Mouse (Mus musculus): ENCODE results near the gene Wfdc1. TPM values are rescaled to one million over a fixed set of nuclear protein-coding genes. Genes with fewer than 3 reads are reported as not detected.

The Wfdc1 gene
- polyA plus RNA-seq, 1 experiment: not detected

DNA sequence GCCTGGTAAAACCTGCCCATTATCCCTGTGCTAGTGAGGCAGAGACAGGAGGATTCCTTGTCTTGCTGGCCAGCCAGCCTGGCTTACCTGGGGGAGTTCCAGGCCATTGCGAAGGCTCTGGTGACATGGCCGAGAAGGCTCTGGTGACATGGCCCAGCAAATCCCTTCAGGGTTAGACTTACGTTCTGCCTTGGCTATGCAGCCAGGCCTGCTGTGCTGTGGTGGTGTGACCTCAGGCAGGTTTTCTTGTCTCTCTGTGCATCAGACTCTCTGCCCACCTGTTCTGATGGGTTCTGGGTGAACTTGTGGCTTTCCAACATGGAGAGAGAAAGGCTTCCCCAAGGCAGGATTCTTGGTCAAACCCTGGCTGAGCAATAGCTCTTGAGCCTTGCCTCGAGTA is 28.8 kb upstream of the Wfdc1 start:
- TF ChIP-seq CTCF (IDR thresholded peaks at IDR 0.05; ENCODE audit: borderline replicate concordance, insufficient read depth, low read length): no peak
- TF ChIP-seq POLR2A (IDR thresholded peaks at IDR 0.05; ENCODE audit: low read depth, low read length): no peak
- H3K27ac ChIP-seq (ENCODE audit: insufficient read depth, low read length): no peak overlapping the region
- no peaks in the 10 kb centered on the region for H3K4me1 ChIP-seq (ENCODE audit: control insufficient read depth, insufficient read depth, low read length)
- H3K4me3 ChIP-seq (ENCODE audit: insufficient read depth, low read length): no peak overlapping the region

DNA sequence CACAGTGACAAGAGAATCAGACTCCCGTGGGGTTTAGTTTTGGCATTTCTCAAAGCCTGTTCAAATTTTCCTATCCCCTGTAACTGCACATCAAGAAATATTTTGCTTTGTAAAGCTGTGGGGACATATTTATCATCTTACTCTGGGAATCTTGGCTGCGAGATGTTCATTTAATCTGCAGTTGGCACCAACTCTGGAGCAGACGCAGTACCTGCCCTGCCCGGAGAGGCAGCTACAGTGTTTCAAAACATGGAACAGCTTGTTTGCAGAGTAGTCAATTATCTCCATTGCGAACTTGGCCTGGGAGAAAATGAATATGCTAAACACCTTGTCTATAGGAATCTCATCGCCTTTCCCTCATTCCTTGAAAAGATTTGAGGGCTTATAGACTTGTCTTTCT is 27.9 kb upstream of the Wfdc1 start:
- H3K4me1 ChIP-seq (ENCODE audit: control insufficient read depth, insufficient read depth, low read length): no peaks in the 10 kb centered on the region
- H3K27ac ChIP-seq (ENCODE audit: insufficient read depth, low read length): no peak overlapping the region
- TF ChIP-seq POLR2A (IDR thresholded peaks at IDR 0.05; ENCODE audit: low read depth, low read length) (no peak), CTCF (IDR thresholded peaks at IDR 0.05; ENCODE audit: borderline replicate concordance, insufficient read depth, low read length) (no peak)
- no peak overlapping the region for H3K4me3 ChIP-seq (ENCODE audit: insufficient read depth, low read length)

DNA sequence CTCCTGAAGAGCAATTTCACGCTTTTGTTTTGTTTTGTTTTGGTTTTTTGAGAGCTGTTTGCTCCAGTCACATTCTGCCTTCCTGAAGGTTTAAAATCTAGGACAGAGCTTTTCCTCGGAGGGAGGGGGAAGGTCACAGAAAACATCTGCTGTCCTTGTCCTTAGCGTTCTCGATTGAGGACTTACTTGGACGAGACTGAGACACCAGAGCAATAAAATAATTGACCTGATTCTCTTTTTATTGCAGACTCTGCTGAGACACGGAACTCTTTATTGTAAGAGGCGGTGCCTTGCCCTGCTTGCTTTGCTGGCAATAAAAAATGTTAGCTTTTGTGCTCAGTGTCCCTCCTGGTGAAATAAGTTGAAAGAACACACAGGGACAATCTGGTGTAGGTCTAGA is 26.4 kb upstream of the Wfdc1 start:
- Histone ChIP-seq H3K4me3 (ENCODE audit: insufficient read depth, low read length) (no peak overlapping the region), H3K27ac (ENCODE audit: insufficient read depth, low read length) (no peak overlapping the region), H3K4me1 (ENCODE audit: control insufficient read depth, insufficient read depth, low read length) (no peaks in the 10 kb centered on the region)
- TF ChIP-seq CTCF (IDR thresholded peaks at IDR 0.05; ENCODE audit: borderline replicate concordance, insufficient read depth, low read length) (no peak), POLR2A (IDR thresholded peaks at IDR 0.05; ENCODE audit: low read depth, low read length) (no peak)

DNA sequence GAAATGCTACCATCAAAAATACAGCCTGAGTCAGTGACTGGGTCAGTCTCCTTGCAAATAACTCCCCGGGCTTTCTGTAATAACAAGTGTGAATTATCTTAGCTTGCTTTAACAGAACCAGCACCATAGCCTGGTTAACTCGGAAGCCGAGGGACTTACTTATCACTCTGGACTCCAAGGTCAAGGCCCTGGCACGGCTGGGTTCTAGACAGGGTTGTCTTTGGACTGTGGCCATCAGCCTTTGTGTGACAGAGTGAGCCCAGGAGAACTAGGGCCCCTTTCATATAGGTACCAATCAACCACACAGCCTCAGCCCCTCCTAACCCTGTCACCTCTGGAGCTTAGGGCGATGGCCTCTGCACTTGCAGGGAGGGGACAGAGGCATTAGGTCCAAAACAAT is 25.1 kb upstream of the Wfdc1 start:
- TF ChIP-seq POLR2A (IDR thresholded peaks at IDR 0.05; ENCODE audit: low read depth, low read length) (no peak), CTCF (IDR thresholded peaks at IDR 0.05; ENCODE audit: borderline replicate concordance, insufficient read depth, low read length) (no peak)
- Histone ChIP-seq H3K4me3 (ENCODE audit: insufficient read depth, low read length) (no peak overlapping the region), H3K4me1 (ENCODE audit: control insufficient read depth, insufficient read depth, low read length) (no peaks in the 10 kb centered on the region), H3K27ac (ENCODE audit: insufficient read depth, low read length) (no peak overlapping the region)

DNA sequence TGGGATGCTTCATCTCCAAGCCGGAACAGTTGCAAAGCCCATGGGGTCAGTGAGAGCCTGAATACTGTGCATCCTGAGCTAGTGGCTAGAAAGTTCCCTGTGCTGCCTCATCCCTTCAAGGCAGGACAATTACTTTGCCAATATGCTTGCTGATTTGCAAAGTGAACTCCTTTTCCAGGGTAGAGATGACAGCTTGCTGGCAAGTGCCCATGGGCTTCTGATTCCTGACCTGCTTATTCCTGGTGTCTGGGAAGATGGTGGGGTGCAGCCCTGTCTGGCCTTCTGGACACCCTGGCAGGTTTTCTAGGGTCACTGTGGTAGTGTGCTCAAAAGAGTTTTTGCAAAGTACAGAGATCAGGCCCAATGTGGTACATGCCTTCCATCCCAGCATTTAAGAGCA is 23.2 kb upstream of the Wfdc1 start:
- Histone ChIP-seq H3K4me1 (ENCODE audit: control insufficient read depth, insufficient read depth, low read length) (no peaks in the 10 kb centered on the region), H3K4me3 (ENCODE audit: insufficient read depth, low read length) (no peak overlapping the region), H3K27ac (ENCODE audit: insufficient read depth, low read length) (no peak overlapping the region)
- TF ChIP-seq CTCF (IDR thresholded peaks at IDR 0.05; ENCODE audit: borderline replicate concordance, insufficient read depth, low read length) (no peak), POLR2A (IDR thresholded peaks at IDR 0.05; ENCODE audit: low read depth, low read length) (no peak)

DNA sequence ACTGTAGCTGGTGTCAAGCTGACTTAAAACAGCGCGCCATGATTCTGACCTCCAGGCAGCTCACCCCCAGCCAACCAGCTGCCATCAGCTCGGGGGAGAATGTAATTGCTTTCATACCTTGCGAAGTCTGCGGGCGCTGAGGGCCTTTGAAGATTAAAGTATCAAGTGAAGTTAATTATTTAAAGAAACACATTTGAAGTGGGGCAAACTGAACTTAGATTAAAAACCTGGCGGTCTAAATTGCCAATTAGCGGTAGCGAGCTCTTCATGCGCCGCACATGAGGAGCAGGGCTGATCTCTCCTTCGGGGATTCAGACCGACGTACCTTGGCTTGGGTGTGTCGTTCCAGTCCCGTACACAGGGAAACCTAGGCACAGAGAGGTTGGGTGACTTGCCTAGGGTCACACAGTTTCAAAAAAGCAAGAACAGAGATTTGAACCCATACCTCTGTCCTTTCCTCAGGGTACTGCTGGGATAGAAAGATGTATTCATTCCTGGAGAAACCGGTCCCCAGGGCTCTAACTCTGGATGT is 21.7 kb upstream of the Wfdc1 start:
- H3K4me1 ChIP-seq (ENCODE audit: control insufficient read depth, insufficient read depth, low read length): no peaks in the 10 kb centered on the region
- H3K4me3 ChIP-seq (ENCODE audit: insufficient read depth, low read length): no peak overlapping the region
- H3K27ac ChIP-seq (ENCODE audit: insufficient read depth, low read length): no peak overlapping the region
- TF ChIP-seq POLR2A (IDR thresholded peaks at IDR 0.05; ENCODE audit: low read depth, low read length): no peak
- TF ChIP-seq CTCF (IDR thresholded peaks at IDR 0.05; ENCODE audit: borderline replicate concordance, insufficient read depth, low read length): no peak

DNA sequence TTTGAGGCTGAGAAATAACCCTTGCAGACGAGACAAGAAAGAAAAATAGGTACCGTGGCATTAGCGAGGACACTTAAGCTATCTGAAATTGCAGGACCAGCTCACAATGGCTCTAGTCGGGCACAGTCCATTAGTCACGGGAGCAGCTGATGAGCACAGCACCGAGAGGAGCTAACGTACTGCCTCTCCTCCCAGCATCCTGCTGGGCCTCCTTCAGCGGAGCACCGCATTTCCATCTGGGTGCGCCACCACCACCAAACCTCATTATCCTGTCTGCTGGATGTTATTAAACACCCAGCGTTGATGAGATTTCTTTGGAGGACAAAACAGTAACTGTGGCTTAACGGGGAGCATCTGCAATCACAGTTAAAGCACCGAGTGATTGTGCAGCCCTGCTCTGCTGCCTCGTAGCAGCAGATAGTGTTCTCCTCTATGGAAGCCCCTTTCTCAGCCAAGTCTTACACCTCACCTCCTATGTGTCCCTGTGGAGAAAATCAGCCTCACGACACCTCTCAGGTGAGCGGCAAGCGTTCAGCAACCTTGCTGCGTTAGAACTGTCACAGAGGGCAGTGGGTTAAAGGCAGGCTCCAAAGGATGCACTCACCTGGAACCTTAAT is 21.1 kb upstream of the Wfdc1 start:
- TF ChIP-seq CTCF (IDR thresholded peaks at IDR 0.05; ENCODE audit: borderline replicate concordance, insufficient read depth, low read length) (no peak), POLR2A (IDR thresholded peaks at IDR 0.05; ENCODE audit: low read depth, low read length) (no peak)
- Histone ChIP-seq H3K4me1 (ENCODE audit: control insufficient read depth, insufficient read depth, low read length) (no peaks in the 10 kb centered on the region), H3K4me3 (ENCODE audit: insufficient read depth, low read length) (no peak overlapping the region), H3K27ac (ENCODE audit: insufficient read depth, low read length) (no peak overlapping the region)

DNA sequence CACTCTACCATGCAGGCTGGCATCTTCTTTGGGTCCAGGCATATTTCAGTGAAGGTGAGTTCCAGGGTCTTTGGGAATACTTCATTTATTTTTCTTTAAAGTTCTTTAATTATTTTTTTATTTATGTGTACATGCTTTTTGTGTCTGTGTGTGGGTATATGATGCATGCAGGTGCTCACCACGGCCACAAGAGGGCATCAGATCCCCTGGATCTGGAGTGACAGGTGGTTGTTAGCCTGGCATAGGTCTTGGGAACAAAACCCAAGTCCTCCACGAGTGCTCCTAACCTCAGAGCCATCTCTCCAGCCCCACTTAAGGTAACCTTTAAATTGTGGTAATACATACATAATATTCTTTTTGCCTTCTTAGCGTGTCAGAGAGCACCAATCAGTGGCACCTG is 20.0 kb upstream of the Wfdc1 start:
- 0 out of 2 replicates have a peak, but pooled peaks have one; percentile 17 for TF ChIP-seq CTCF (IDR thresholded peaks at IDR 0.05; ENCODE audit: borderline replicate concordance, insufficient read depth, low read length)
- TF ChIP-seq POLR2A (IDR thresholded peaks at IDR 0.05; ENCODE audit: low read depth, low read length): no peak
- Histone ChIP-seq H3K4me3 (ENCODE audit: insufficient read depth, low read length) (no peak overlapping the region), H3K27ac (ENCODE audit: insufficient read depth, low read length) (no peak overlapping the region), H3K4me1 (ENCODE audit: control insufficient read depth, insufficient read depth, low read length) (no peaks in the 10 kb centered on the region)

DNA sequence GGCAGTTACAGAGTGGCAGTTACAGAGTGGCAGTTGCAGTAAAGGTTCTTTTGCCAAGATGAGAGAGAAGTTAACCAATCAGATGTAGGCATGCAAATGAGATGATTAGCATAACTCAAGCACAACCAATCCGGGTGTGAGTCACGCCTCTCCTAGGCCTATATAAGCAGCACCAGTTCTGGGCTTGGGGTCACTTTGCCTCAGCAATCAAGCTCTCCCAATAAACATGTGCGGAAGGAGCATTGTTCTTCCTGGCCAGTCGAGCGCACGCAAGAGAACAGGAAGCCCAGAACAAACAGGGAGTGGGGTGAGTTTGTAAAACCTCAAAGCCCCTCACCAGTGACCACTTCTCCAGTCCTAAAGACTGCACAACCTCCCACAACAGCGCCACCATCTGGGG is 19.3 kb upstream of the Wfdc1 start:
- no peaks in the 10 kb centered on the region for H3K4me1 ChIP-seq (ENCODE audit: control insufficient read depth, insufficient read depth, low read length)
- no peak overlapping the region for H3K4me3 ChIP-seq (ENCODE audit: insufficient read depth, low read length)
- TF ChIP-seq CTCF (IDR thresholded peaks at IDR 0.05; ENCODE audit: borderline replicate concordance, insufficient read depth, low read length): no peak
- no peak for TF ChIP-seq POLR2A (IDR thresholded peaks at IDR 0.05; ENCODE audit: low read depth, low read length)
- no peak overlapping the region for H3K27ac ChIP-seq (ENCODE audit: insufficient read depth, low read length)

DNA sequence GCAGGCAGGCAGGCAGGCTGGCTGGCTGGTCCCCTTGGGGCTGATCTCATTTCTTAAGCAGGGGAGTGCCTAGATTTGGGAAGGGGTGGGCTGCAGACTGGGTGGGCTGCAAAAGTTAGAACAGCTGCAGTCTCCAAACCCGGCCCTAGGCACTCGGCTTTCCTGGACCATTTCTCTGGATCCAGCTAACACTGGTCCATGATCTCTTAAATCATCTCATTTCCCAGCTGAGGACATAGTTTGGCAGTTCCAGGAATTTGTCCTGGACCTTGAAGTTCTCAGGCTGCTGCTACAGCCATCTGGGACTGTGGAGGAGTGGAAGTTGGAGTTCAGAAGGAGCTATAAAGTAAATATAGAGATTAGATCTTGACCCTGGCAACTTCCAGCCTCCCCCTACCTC is 14.8 kb upstream of the Wfdc1 start:
- no peak overlapping the region for H3K27ac ChIP-seq (ENCODE audit: insufficient read depth, low read length)
- TF ChIP-seq CTCF (IDR thresholded peaks at IDR 0.05; ENCODE audit: borderline replicate concordance, insufficient read depth, low read length) (no peak), POLR2A (IDR thresholded peaks at IDR 0.05; ENCODE audit: low read depth, low read length) (no peak)
- no peak overlapping the region for H3K4me3 ChIP-seq (ENCODE audit: insufficient read depth, low read length)
- no peaks in the 10 kb centered on the region for H3K4me1 ChIP-seq (ENCODE audit: control insufficient read depth, insufficient read depth, low read length)

Data from embryonic fibroblast, embryonic 13.5 days (primary cell).